In genomic region chr13:19921084-19921827, GRCm38 (mm10) we compare ENCODE assay signal across 10 mouse cellular contexts.
DNase-seq lines count a peak whose midpoint lies in the region; ATAC-seq and TF ChIP-seq lines count a peak whose summit lies in the region.
"Had no signal": no experiment of that assay in that cellular context is flagged by ENCODE, and none has a peak within 500 bp of the region (broad histone marks: within the 10 kb centered on the region; RNA-seq: fewer than 3 reads in every experiment).

No protein-coding gene starts in this region.

- no peaks in the 10 kb centered on the region for H3K9me3 ChIP-seq in heart, embryonic 11.5 days (replicated peaks; ENCODE audit: control insufficient read depth, low read length)
- no peaks in the 10 kb centered on the region for H3K9me3 ChIP-seq in forebrain, postnatal 0 days (ENCODE audit: low read length)
- H3K9me3 ChIP-seq in midbrain, embryonic 13.5 days: no peaks in the 10 kb centered on the region

- no peaks in the 10 kb centered on the region for H3K36me3 ChIP-seq in heart, embryonic 11.5 days (ENCODE audit: control insufficient read depth, insufficient read depth, low read length)
- no peaks in the 10 kb centered on the region for H3K36me3 ChIP-seq in forebrain, postnatal 0 days (ENCODE audit: insufficient read depth)
- H3K36me3 ChIP-seq in midbrain, embryonic 13.5 days: no peaks in the 10 kb centered on the region
- H3K36me3 ChIP-seq: heart, embryonic 12.5 days had no signal

- TF ChIP-seq CTCF in forebrain, postnatal 0 days (IDR thresholded peaks at IDR 0.05; ENCODE audit: low read depth): no peak

- no peak overlapping the region for H3K4me3 ChIP-seq in heart, embryonic 11.5 days (ENCODE audit: low read depth, low read length)
- no peak overlapping the region for H3K4me3 ChIP-seq in forebrain, postnatal 0 days (ENCODE audit: low read depth, low read length)
- H3K4me3 ChIP-seq in midbrain, embryonic 13.5 days (replicated peaks): no peak overlapping the region
- H3K4me3 ChIP-seq: heart, embryonic 12.5 days had no signal

- H3K4me1 ChIP-seq in heart, embryonic 11.5 days (ENCODE audit: control insufficient read depth, insufficient read depth, low read length): no peaks in the 10 kb centered on the region
- H3K4me1 ChIP-seq in forebrain, postnatal 0 days (ENCODE audit: insufficient read depth): peaks cover 6% of the 10 kb centered on the region; the same call in 1 of the 2 replicates
- 0 out of 2 replicates have a peak, but pooled peaks cover 6% of the 10 kb centered on the region for H3K4me1 ChIP-seq in midbrain, embryonic 13.5 days (replicated peaks)
- H3K4me1 ChIP-seq: heart, embryonic 12.5 days had no signal

- peak; percentile 31; the same call in 1 of the 2 replicates for ATAC-seq in heart, embryonic 11.5 days (replicated peaks; ENCODE audit: insufficient number of reproducible peaks, low FRiP score, low TSS enrichment)
- peak; percentile 89 for ATAC-seq in forebrain, postnatal 0 days
- ATAC-seq in midbrain, embryonic 13.5 days: peak; percentile 84
- ATAC-seq in megakaryocyte-erythroid progenitor cell, adult 5-6 weeks (replicated peaks; ENCODE audit: low FRiP score, low TSS enrichment, poor library complexity, severe bottlenecking): no peak

- DNase-seq in heart, adult 8-10 months (ENCODE audit: low spot score): no peak
- DNase-seq in R1 (ENCODE audit: low read depth, low spot score): peak; percentile 30
- DNase-seq in forebrain, postnatal 0 days: peak; percentile 79
- no peak for DNase-seq in ovary, postnatal 14 days (ENCODE audit: low spot score)
- DNase-seq in MN1 (ENCODE audit: low spot score): no peak
- DNase-seq: lung, adult 18-20 months had no signal

- no peak overlapping the region for H3K27ac ChIP-seq in heart, embryonic 11.5 days (ENCODE audit: low read depth, low read length)
- H3K27ac ChIP-seq in forebrain, postnatal 0 days (ENCODE audit: low read depth, low read length): no peak overlapping the region
- no peak overlapping the region for H3K27ac ChIP-seq in midbrain, embryonic 13.5 days

- WGBS in heart, embryonic 11.5 days (ENCODE audit: insufficient replicate concordance): 63% methylated on average over 1 of the region's 1 CpGs
- 68% methylated on average over 1 of the region's 1 CpGs for WGBS in forebrain, postnatal 0 days
- WGBS in midbrain, embryonic 13.5 days: 86% methylated on average over 1 of the region's 1 CpGs

- no peaks in the 10 kb centered on the region for H3K27me3 ChIP-seq in heart, embryonic 11.5 days (ENCODE audit: control insufficient read depth, insufficient read depth, low read length)
- no peaks in the 10 kb centered on the region for H3K27me3 ChIP-seq in forebrain, postnatal 0 days (ENCODE audit: insufficient read depth, low read length)
- H3K27me3 ChIP-seq in midbrain, embryonic 13.5 days: no peaks in the 10 kb centered on the region
- H3K27me3 ChIP-seq: heart, embryonic 12.5 days had no signal

- H3K9ac ChIP-seq in heart, embryonic 11.5 days (ENCODE audit: low read depth, low read length): no peak overlapping the region
- no peak overlapping the region for H3K9ac ChIP-seq in forebrain, postnatal 0 days
- no peak overlapping the region for H3K9ac ChIP-seq in midbrain, embryonic 13.5 days (replicated peaks)
- H3K9ac ChIP-seq: heart, embryonic 12.5 days had no signal

- no peak overlapping the region for H3K4me2 ChIP-seq in heart, embryonic 11.5 days
- no peak overlapping the region for H3K4me2 ChIP-seq in forebrain, postnatal 0 days (ENCODE audit: low read depth)
- no peak overlapping the region for H3K4me2 ChIP-seq in midbrain, embryonic 13.5 days (replicated peaks)
- H3K4me2 ChIP-seq: heart, embryonic 12.5 days had no signal

Comparison
In these comparisons a context has a peak if more than half of its experiments do, and no peak if none do; other contexts are left out.
1. DNase-seq: peak in R1 (single experiment) and forebrain, postnatal 0 days (single experiment); none in heart, adult 8-10 months (single experiment), ovary, postnatal 14 days (single experiment) and MN1 (single experiment).